Mouse (Mus musculus): Measurements from ENCODE around the gene Grk6. TPM values are rescaled to one million over a fixed set of nuclear protein-coding genes. Genes with fewer than 3 reads are reported as not detected.

Grk6 gene
- total and polyA plus RNA-seq, 2 experiments from 2014 or later, result 40.8 to 79.5 TPM

GRCm38 (mm10) chr13:55494883-55495621 is 50.2 kb downstream of the Grk6 start:
- H3K4me3 ChIP-seq (ENCODE audit: low read depth, low read length), result no peak overlapping the region
- H3K4me1 ChIP-seq (ENCODE audit: insufficient read depth), result peaks cover 22% of the 10 kb centered on the region
- no peak for TF ChIP-seq CTCF (IDR thresholded peaks at IDR 0.05; ENCODE audit: low read depth)
- H3K27me3 ChIP-seq (ENCODE audit: insufficient read depth, low read length), result no peaks in the 10 kb centered on the region
- no peak overlapping the region for H3K9ac ChIP-seq
- H3K4me2 ChIP-seq (ENCODE audit: low read depth), result 0 out of 2 replicates have a peak overlapping the region, but pooled peaks have one; percentile 3
- peak; percentile 69 for DNase-seq
- peak overlapping the region; percentile 40; the same call in 1 of the 2 replicates for H3K27ac ChIP-seq (ENCODE audit: low read depth, low read length)
- peak; percentile 86 for ATAC-seq
- 8% methylated on average over 18 of the region's 18 CpGs for WGBS
- H3K36me3 ChIP-seq (ENCODE audit: insufficient read depth), result peaks cover 7% of the 10 kb centered on the region; the same call in 1 of the 2 replicates
- no peaks in the 10 kb centered on the region for H3K9me3 ChIP-seq (ENCODE audit: low read length)

DNA sequence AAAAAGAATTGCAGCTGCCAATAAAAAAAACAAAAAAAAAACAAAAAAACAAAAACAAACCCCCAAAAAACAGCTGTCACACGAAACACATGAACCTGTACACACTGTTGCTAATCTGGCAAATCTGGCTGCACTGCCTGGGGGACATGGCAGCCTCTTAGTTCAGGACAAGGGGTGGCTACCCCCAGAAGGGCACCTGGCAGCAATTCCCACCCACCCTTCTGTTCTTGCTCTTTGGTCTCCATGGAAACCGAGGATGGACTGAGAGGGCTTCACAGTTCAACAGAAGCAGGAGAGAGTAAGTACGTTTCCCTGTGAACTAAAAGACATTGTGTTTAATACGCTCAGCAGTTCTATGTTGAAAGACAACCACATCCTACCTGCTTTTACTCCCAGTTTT is 50.8 kb downstream of the Grk6 start:
- Histone ChIP-seq H3K4me2 (ENCODE audit: low read depth) (0 out of 2 replicates have a peak overlapping the region, but pooled peaks have one; percentile 3), H3K4me3 (ENCODE audit: low read depth, low read length) (no peak overlapping the region), H3K36me3 (ENCODE audit: insufficient read depth) (peaks cover 7% of the 10 kb centered on the region; the same call in 1 of the 2 replicates), H3K27me3 (ENCODE audit: insufficient read depth, low read length) (no peaks in the 10 kb centered on the region), H3K9ac (no peak overlapping the region), H3K27ac (ENCODE audit: low read depth, low read length) (peak overlapping the region; percentile 54; the same call in 1 of the 2 replicates), H3K9me3 (ENCODE audit: low read length) (no peaks in the 10 kb centered on the region), H3K4me1 (ENCODE audit: insufficient read depth) (peaks cover 22% of the 10 kb centered on the region)
- no peak for TF ChIP-seq CTCF (IDR thresholded peaks at IDR 0.05; ENCODE audit: low read depth)
- ATAC-seq, result peak; percentile 28
- WGBS, result 9% methylated on average over 4 of the region's 4 CpGs
- DNase-seq, result peak; percentile 47

DNA sequence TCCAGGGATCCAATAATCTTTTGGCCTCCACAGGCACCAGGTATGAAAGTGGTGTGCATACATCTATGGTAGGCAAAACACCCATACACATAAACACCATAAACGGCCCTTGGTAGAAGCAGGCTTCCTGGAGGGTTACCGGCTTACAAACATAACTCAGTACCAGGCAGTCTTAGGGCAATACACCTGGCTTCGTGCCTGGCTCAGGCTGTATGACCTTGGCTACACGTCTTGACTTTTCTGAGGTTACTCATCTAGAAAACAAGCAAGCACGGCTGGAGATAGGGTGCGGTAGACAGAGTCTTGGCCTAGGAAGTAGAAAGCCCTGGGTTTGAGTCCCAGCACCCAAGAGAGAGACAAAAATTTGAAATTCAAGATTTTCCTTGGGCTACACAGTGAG is 51.8 kb downstream of the Grk6 start:
- Histone ChIP-seq H3K27me3 (ENCODE audit: insufficient read depth, low read length) (no peaks in the 10 kb centered on the region), H3K4me3 (ENCODE audit: low read depth, low read length) (no peak overlapping the region), H3K9ac (no peak overlapping the region), H3K4me1 (ENCODE audit: insufficient read depth) (peaks cover 22% of the 10 kb centered on the region), H3K9me3 (ENCODE audit: low read length) (no peaks in the 10 kb centered on the region), H3K36me3 (ENCODE audit: insufficient read depth) (peaks cover 7% of the 10 kb centered on the region; the same call in 1 of the 2 replicates), H3K27ac (ENCODE audit: low read depth, low read length) (no peak overlapping the region), H3K4me2 (ENCODE audit: low read depth) (no peak overlapping the region)
- WGBS, result 86% methylated on average over 6 of the region's 6 CpGs
- no peak for DNase-seq
- TF ChIP-seq CTCF (IDR thresholded peaks at IDR 0.05; ENCODE audit: low read depth), result no peak
- no peak for ATAC-seq

DNA sequence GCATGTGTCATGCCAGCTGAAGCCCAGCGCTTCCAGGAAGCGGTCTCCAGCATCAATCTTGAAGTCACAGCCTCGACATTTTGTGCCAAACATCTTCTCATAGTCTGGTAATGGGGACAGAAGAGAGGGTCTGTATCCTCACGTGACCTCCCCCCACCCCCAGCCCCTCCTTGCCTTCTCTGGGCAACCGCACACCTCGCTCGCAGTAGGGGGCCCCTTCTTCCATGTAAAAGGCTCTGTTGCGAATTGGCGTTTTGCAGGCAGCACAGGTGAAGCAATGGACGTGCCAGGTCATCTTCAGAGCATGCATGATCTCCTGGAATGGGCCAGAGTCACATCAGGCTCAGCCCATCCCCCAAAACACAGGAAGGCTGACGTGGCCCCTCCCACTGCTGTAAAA is 54.0 kb downstream of the Grk6 start:
- H3K4me2 ChIP-seq (ENCODE audit: low read depth), result no peak overlapping the region
- H3K4me1 ChIP-seq (ENCODE audit: insufficient read depth), result peaks cover 22% of the 10 kb centered on the region
- TF ChIP-seq CTCF (IDR thresholded peaks at IDR 0.05; ENCODE audit: low read depth), result no peak
- ATAC-seq (no peak), DNase-seq (no peak)
- no peaks in the 10 kb centered on the region for H3K27me3 ChIP-seq (ENCODE audit: insufficient read depth, low read length)
- H3K36me3 ChIP-seq (ENCODE audit: insufficient read depth), result peaks cover 21% of the 10 kb centered on the region
- no peaks in the 10 kb centered on the region for H3K9me3 ChIP-seq (ENCODE audit: low read length)
- H3K4me3 ChIP-seq (ENCODE audit: low read depth, low read length), result no peak overlapping the region
- 42% methylated on average over 11 of the region's 11 CpGs for WGBS
- H3K27ac ChIP-seq (ENCODE audit: low read depth, low read length), result no peak overlapping the region
- no peak overlapping the region for H3K9ac ChIP-seq

DNA sequence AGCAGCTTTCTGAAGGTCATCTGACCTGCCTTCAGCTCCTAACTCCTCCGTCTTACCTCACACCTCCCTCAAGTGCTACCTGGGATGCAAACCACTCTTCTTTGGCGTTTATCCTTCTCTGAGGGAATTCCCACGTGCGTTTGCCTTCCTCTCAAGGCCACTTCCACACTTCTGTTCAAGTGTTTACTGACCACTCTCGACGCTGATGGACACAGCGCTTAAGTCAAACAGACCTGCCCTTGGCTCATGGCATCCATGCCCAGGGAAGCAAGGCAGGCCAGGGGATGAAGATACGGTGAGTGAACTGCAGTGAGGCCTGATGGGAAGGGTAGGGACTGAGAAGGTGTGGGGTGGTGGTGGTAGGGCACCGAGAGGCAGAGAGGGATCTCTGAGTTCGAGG is 55.7 kb downstream of the Grk6 start:
- H3K4me1 ChIP-seq (ENCODE audit: insufficient read depth), result peaks cover 11% of the 10 kb centered on the region
- H3K27ac ChIP-seq (ENCODE audit: low read depth, low read length), result no peak overlapping the region
- H3K27me3 ChIP-seq (ENCODE audit: insufficient read depth, low read length), result no peaks in the 10 kb centered on the region
- no peak overlapping the region for H3K4me3 ChIP-seq (ENCODE audit: low read depth, low read length)
- DNase-seq, result no peak
- no peaks in the 10 kb centered on the region for H3K9me3 ChIP-seq (ENCODE audit: low read length)
- H3K36me3 ChIP-seq (ENCODE audit: insufficient read depth), result peaks cover 29% of the 10 kb centered on the region
- 83% methylated on average over 10 of the region's 10 CpGs for WGBS
- no peak overlapping the region for H3K9ac ChIP-seq
- no peak for ATAC-seq
- TF ChIP-seq CTCF (IDR thresholded peaks at IDR 0.05; ENCODE audit: low read depth), result no peak
- no peak overlapping the region for H3K4me2 ChIP-seq (ENCODE audit: low read depth)

GRCm38 (mm10) chr13:55502405-55502804 is 57.5 kb downstream of the Grk6 start:
- DNase-seq, result no peak
- no peak for ATAC-seq
- WGBS, result 82% methylated on average over 8 of the region's 8 CpGs
- TF ChIP-seq CTCF (IDR thresholded peaks at IDR 0.05; ENCODE audit: low read depth), result no peak
- no peaks in the 10 kb centered on the region for H3K27me3 ChIP-seq (ENCODE audit: insufficient read depth, low read length)
- no peaks in the 10 kb centered on the region for H3K4me1 ChIP-seq (ENCODE audit: insufficient read depth)
- H3K9me3 ChIP-seq (ENCODE audit: low read length), result no peaks in the 10 kb centered on the region
- no peak overlapping the region for H3K4me2 ChIP-seq (ENCODE audit: low read depth)
- H3K9ac ChIP-seq, result no peak overlapping the region
- no peak overlapping the region for H3K27ac ChIP-seq (ENCODE audit: low read depth, low read length)
- H3K4me3 ChIP-seq (ENCODE audit: low read depth, low read length), result no peak overlapping the region
- H3K36me3 ChIP-seq (ENCODE audit: insufficient read depth), result peaks cover 47% of the 10 kb centered on the region

DNA sequence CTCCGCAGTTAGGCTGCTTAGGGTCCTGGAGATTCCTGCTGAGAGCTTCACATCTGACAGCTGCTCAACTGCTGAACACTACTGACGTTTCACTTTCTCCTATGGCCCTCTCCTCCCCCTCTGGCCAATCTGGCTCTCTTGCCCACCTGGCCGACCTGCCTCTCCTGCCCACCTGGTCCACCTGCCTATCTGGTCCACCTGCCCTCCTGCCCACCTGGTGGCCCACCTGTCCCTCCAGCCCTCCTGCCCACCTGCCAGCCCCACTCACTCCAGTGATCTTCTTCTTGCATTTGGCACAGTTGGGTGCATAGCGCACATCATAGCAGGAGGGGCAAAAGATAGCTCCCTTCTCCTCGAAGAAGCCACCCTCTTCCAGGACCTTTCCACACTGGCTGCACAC is 59.5 kb downstream of the Grk6 start:
- Histone ChIP-seq H3K9ac (no peak overlapping the region), H3K27me3 (ENCODE audit: insufficient read depth, low read length) (no peaks in the 10 kb centered on the region), H3K36me3 (ENCODE audit: insufficient read depth) (peaks cover 51% of the 10 kb centered on the region), H3K4me1 (ENCODE audit: insufficient read depth) (no peaks in the 10 kb centered on the region), H3K27ac (ENCODE audit: low read depth, low read length) (no peak overlapping the region), H3K4me2 (ENCODE audit: low read depth) (no peak overlapping the region), H3K9me3 (ENCODE audit: low read length) (no peaks in the 10 kb centered on the region), H3K4me3 (ENCODE audit: low read depth, low read length) (no peak overlapping the region)
- ATAC-seq (no peak), DNase-seq (no peak)
- 83% methylated on average over 5 of the region's 5 CpGs for WGBS
- TF ChIP-seq CTCF (IDR thresholded peaks at IDR 0.05; ENCODE audit: low read depth), result no peak
